Mouse (Mus musculus): ENCODE results near the gene Eif2ak4.

The Eif2ak4 gene

GRCm38 (mm10) chr2:118464450-118464849, 76.0 kb downstream of the Eif2ak4 start:
- DNase-seq (ENCODE audit: low read depth, low spot score) = no peak

DNA sequence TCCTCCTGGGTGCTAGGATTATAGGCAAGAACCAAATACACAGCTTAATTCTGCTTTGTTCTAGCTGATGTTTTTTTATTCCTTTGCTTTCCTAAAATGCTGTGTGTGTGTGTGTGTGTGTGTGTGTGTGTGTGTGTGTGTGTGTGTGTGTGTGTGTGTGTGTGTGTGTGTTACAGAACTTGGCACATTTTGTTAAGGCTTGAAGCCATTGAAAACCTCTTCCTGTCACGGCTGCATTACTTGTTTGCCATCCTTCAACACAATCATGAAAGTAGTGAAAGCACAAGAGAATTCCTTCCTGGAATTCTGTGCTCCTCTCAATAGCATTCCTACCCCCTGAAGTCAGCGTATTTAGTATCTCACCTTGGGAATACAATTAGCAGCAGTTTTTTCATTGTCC, 77.5 kb downstream of the Eif2ak4 start:
- DNase-seq (ENCODE audit: low read depth, low spot score) = no peak

- peak; percentile 55 for DNase-seq (ENCODE audit: low read depth, low spot score)
Observed at GRCm38 (mm10) chr2:118466601-118467000, 78.2 kb downstream of the Eif2ak4 start.

GRCm38 (mm10) chr2:118468354-118468753, 79.9 kb downstream of the Eif2ak4 start:
- DNase-seq (ENCODE audit: low read depth, low spot score) = no peak

DNA sequence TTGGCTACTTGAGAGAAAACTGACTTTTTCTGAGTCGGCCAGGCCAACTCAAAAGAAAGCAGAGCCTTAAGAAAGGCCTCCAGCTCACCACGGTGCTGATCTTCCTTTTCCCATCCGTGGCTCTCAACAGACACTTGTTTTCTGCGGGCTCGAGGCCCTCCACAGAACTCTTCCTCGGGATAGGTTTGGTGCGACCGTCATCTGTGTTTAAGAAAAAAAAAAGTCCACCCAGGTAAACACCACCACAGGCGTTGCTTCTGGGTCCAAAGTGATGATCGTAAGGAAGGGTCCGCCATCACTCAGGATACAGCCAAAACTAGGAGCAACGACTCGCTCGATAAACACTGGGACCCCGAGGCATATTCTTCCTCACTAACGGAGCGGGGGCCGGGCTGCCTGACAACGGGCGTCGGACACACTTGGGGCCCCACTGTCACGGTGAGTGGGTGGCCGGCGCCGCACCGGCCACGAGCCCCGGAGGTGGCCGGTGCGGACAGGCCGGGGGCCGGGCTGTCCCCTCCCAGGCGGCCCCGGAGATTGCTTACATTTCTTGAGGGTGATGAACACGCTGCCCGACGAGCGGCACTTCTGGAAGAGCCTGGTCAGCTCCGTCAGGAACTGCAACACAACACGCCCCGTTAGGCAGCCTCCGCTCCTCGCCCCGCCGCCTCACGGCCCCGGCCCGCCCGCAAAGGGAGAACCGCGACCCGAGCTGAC, 90.6 kb downstream of the Eif2ak4 start:
- no peak for DNase-seq (ENCODE audit: low read depth, low spot score)

GRCm38 (mm10) chr2:118479550-118479909, 91.1 kb downstream of the Eif2ak4 start, which contains the start of gene Srp14:
Gene Srp14, minus strand, starts transcription at chr2:118479711.
- DNase-seq (ENCODE audit: low read depth, low spot score) = peak; percentile 93

- no peak for DNase-seq (ENCODE audit: low read depth, low spot score)
Observed at GRCm38 (mm10) chr2:118480886-118481285, 92.5 kb downstream of the Eif2ak4 start.

DNA sequence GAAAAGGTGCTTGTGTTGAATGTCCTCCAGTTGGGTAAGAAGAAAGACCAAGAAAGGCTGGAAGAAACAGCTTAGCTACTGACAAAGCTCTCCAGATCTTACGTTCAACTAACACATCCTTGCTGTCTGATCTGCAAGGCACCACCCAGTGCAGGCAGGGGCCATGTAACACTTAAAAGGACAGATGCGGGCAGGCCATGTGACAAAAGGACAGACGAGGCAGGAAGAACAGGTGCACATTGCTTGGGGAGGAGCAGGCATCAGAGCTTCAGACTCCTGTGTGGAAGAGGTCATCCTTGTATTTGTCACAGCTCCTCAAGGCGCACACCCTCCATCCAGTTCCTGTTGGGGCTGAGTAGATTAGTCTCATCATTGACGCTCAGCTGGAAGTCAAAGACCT, 94.6 kb downstream of the Eif2ak4 start:
- DNase-seq (ENCODE audit: low read depth, low spot score) = no peak

DNA sequence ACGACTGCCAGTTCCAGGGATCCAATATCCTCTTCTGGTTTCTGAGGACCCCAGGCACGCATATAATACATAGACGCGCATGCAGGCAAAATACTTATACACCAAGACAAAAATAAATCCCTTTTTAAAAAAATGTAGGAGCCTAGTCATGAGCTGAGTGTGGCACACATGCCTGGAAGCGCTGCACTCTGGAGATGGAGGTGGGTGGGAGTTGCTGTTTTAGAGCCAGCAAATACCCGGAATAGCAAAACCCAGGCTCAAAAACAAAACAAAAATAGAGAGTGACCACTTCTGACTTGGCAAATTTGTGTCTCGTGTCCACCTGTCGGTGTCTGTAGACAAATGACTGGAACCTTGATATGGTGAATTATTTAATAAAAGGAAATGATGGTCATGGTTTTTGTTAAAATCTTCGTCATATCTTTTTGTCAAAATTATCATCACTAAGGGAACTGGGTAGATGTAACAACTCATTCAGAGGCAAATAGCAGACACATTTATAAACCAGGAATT, 96.0 kb downstream of the Eif2ak4 start:
- DNase-seq (ENCODE audit: low read depth, low spot score) = no peak

- DNase-seq (ENCODE audit: low read depth, low spot score) = peak; percentile 96
Observed at GRCm38 (mm10) chr2:118485415-118485814, 97.0 kb downstream of the Eif2ak4 start.

GRCm38 (mm10) chr2:118486933-118487332, 98.5 kb downstream of the Eif2ak4 start:
- DNase-seq (ENCODE audit: low read depth, low spot score) = peak; percentile 83

GRCm38 (mm10) chr2:118487806-118488205, 99.4 kb downstream of the Eif2ak4 start:
- peak; percentile 73 for DNase-seq (ENCODE audit: low read depth, low spot score)

DNA sequence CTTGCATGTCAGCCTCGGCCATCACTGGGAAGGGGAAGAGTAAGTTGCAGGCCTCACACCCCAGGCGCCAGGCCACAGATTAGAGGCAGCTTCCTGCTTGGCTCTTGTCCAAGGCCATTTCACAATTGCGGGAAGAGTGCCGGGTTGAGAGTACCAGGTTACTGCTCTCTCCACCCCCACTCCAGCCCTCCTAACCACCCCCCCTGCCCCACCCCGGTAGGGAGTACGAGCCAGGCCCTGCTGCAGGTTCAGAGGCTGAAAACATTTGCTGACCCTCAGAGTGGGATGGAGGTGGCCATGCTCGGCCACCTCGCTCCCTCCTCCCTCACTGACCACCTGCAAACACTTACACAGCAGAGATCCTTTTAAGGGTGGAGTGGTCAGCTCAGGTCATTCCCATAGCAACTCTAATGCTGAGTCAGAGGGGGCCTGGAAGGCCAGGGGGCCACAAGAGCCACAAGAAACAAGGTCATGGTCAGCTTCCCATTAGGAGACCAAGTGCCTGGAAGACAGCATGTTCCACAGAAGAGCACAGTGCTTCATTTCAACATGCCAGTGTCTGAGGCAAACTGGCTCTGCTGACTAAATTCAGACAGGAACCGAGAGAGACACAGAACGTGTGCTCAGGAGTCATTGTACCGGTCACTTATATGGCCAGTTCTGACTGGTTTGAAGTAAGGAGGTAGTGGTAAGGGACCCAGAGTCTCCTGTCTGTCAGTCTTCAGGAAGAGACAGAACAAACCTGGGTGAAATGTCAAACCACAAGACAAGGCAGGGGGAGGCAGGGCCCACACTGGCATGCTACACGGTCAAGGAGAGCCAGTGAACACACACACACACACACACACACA, 102.0 kb downstream of the Eif2ak4 start:
- DNase-seq (ENCODE audit: low read depth, low spot score) = no peak

DNA sequence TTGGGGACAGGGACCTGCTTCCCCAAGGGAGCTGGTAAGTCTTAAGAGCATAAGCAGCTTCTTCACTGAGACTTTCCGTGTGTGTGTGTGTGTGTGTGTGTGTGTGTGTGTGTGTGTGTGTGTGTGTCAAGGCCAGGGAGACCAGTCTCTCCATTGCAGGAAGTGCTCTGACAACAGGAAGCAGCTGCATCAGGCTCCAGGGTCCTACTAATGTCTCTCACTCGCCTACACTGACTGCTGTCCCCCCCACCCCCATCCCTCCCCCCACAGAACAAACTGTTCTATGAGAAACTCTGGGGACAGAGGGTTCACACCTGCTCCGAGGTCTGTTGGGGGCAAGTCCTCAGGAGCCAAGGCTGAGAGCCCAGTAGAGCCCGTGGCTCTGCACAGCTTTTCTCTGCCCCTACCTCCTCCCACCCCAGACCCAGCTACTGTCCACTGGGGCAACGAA, 102.9 kb downstream of the Eif2ak4 start:
- no peak for DNase-seq (ENCODE audit: low read depth, low spot score)

DNA sequence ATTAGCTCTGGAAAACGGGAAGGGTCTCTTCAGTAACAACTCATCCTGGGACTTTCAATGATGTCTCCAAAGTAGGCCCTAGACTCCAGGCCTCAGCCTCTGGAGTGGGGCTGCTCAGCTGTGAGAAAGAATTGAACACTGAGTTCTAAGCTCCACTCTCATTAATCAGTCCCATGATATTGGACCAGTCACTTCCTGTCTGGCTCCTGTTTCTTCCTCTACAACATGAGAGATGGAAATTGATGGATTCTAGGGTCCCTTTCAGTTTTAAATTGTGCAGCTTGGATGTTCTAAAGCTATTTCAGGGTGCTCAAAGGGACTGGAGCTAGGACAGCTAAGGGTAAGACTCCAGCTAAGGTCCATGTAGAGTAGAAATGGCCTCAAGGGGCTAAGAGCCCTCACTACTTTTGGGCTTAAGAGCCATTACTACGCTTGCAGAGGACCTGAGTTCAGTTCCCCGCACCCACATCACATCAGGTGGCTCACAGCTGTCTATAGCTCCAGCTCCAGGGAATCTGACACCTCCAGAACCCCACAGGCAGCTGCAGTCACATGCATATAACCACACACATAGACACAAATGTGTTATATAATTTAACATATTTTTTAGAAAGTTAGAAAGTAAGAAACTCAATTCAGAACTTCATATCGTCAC, 103.5 kb downstream of the Eif2ak4 start:
- no peak for DNase-seq (ENCODE audit: low read depth, low spot score)

DNA sequence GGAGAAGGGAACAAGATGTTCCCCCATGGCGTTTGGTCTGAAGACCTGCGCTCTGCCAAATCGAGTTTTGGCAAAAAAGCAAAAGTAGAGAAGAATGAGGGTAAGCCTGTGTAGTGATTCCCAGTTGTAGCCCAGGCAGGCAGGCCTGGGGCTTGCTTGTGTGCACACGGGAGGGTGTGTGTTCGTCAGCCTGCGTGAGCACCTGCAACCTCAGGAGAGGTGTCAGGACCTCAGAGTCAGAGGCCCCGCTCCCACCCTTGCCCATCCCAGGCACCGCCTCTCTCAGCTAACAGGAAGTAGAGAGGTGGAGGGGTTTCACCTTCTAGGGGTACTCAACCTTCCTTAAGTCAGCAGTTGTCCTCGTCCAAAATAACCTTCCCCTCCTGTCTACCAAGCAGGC, 106.6 kb downstream of the Eif2ak4 start:
- no peak for DNase-seq (ENCODE audit: low read depth, low spot score)

- no peak for DNase-seq (ENCODE audit: low read depth, low spot score)
Observed at GRCm38 (mm10) chr2:118497890-118498289, 109.5 kb downstream of the Eif2ak4 start.

GRCm38 (mm10) chr2:118498476-118498875, 110.1 kb downstream of the Eif2ak4 start:
- DNase-seq (ENCODE audit: low read depth, low spot score) = no peak

GRCm38 (mm10) chr2:118499135-118499961, 110.9 kb downstream of the Eif2ak4 start:
- DNase-seq (ENCODE audit: low read depth, low spot score) = no peak

DNA sequence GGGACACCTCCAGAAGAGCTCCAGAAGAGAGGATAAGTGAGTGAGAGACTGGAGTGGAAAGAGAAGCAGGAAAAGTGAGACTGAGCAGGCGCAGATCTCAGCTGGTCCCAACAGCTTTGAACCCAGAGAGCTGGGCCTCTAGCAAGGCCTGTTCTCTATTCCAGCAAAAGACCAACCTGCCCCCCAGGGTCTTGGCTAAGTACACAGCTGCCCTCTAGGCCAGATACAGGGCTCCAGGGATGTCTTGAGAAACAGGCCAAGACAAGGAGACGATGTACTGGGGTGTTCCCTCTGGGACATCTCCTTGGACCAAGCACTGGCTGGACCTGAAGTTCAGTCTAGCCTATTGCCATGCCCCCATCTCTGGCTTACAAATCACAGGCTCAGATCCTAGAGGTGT, 111.8 kb downstream of the Eif2ak4 start:
- no peak for DNase-seq (ENCODE audit: low read depth, low spot score)

DNA sequence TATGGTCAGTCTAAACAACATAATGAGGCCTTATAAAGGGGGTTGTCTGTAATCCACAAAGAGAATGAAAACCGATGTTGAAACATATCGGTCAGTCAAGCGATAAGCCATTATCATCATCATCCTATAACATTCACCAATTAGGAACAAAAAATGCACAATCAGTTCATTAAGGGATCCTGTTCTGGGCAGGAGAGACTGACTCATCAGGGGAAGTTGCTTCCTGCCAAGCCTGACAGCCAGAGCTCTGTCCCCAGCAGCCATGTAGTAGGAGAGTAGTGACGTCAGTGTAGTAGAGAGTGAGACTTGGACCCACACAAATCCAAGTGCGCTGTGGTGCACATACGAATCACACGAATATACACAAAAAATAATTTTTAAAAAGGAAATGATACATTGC, 118.7 kb downstream of the Eif2ak4 start:
- no peak for DNase-seq (ENCODE audit: low read depth, low spot score)
